Mouse (Mus musculus) neural tube, embryonic 11.5 days (tissue): ENCODE data around the gene Coq6. TPM values are rescaled to one million over a fixed set of nuclear protein-coding genes. Genes with fewer than 3 reads are reported as not detected.

Experiments used
- ATAC-seq: fragments of 200-750 bp; cut with Nextera tagmentation; 2 replicates; pipeline ENCODE4 v1.8.0; 2017; ENCODE audit warnings: moderate number of reproducible peaks, mild to moderate bottlenecking, moderate TSS enrichment, moderate library complexity; ENCODE audit not compliant: insufficient read depth, low FRiP score, low TSS enrichment
- DNase-seq: peaks from one replicate; pipeline ENCODE4 v3.0.0-alpha.2; 2015; ENCODE audit warnings: low spot score
- H3K27ac ChIP-seq: fragments of 300-500 bp; sonication (generic); 2 replicates; pipeline ENCODE4 v1.5.1; 2014; ENCODE audit warnings: low read depth, mild to moderate bottlenecking, low read length
- H3K27me3 ChIP-seq: fragments of 300-500 bp; sonication (generic); 2 replicates; pipeline ENCODE4 v1.6.1; 2014; ENCODE audit warnings: mild to moderate bottlenecking, low read length, mixed read lengths; ENCODE audit not compliant: control insufficient read depth, insufficient read depth
- H3K36me3 ChIP-seq: fragments of 300-500 bp; sonication (generic); 2 replicates; pipeline ENCODE4 v1.6.1; 2014; ENCODE audit warnings: mild to moderate bottlenecking, low read length, moderate library complexity, mixed read lengths; ENCODE audit not compliant: control insufficient read depth, insufficient read depth
- H3K4me1 ChIP-seq: fragments of 300-500 bp; sonication (generic); 2 replicates; pipeline ENCODE4 v1.6.1; 2014; ENCODE audit warnings: low read length, mixed read lengths; ENCODE audit not compliant: control insufficient read depth, insufficient read depth
- H3K4me2 ChIP-seq: fragments of 300-500 bp; sonication (generic); 2 replicates; pipeline ENCODE4 v1.6.1; 2014; ENCODE audit warnings: low read depth, mild to moderate bottlenecking, moderate library complexity
- H3K4me3 ChIP-seq: fragments of 300-500 bp; sonication (generic); 2 replicates; pipeline ENCODE4 v1.5.1; 2014; ENCODE audit warnings: low read depth, low read length
- H3K9ac ChIP-seq: fragments of 300-500 bp; sonication (generic); 2 replicates; pipeline ENCODE4 v1.6.1; 2014; ENCODE audit warnings: mild to moderate bottlenecking, low read length
- H3K9me3 ChIP-seq: fragments of 300-500 bp; sonication (generic); 2 replicates; pipeline ENCODE4 v1.6.1; 2016; ENCODE audit warnings: low read length; ENCODE audit not compliant: control insufficient read depth
- WGBS: fragments of 180-500 bp; shearing (Covaris S2); extraction: QIAGEN DNeasy Blood & Tissue Kit; methylation state at CpG from one replicate; pipeline ENCODE4 v1.1.7; 2014; 5-methylcytosine and 5-hydroxymethylcytosine counted together
- polyA plus RNA-seq: library from polyadenylated mRNA; unstranded; fragments of >200 nt; fragmentation: Nextera tagmentation; extraction: Ambion mirVana; gene quantifications from 2 replicates; pipeline ENCODE4 v1.2.1, GENCODE M21; 2014

Gene Coq6
- polyA plus RNA-seq, 1 experiment from 2014 or later: 43.0 TPM

- Histone ChIP-seq H3K9me3 (no peaks in the 10 kb centered on the region), H3K4me3 (no peak overlapping the region), H3K4me2 (no peak overlapping the region), H3K9ac (no peak overlapping the region), H3K27me3 (no peaks in the 10 kb centered on the region), H3K27ac (no peak overlapping the region), H3K4me1 (no peaks in the 10 kb centered on the region), H3K36me3 (no peaks in the 10 kb centered on the region)
- WGBS: 77% methylated on average over 14 of the region's 14 CpGs
- no peak for ATAC-seq
- DNase-seq: no peak
Measured at GRCm38 (mm10) chr12:84388774-84389400, 27.4 kb downstream of the Coq6 start.

- no peak for ATAC-seq
- 90% methylated on average over 6 of the region's 6 CpGs for WGBS
- no peak overlapping the region for H3K4me3 ChIP-seq
- H3K27ac ChIP-seq: no peak overlapping the region
- no peak for DNase-seq
- H3K9ac ChIP-seq: no peak overlapping the region
- H3K4me2 ChIP-seq: no peak overlapping the region
- H3K9me3 ChIP-seq: no peaks in the 10 kb centered on the region
- no peaks in the 10 kb centered on the region for H3K27me3 ChIP-seq
- H3K36me3 ChIP-seq: no peaks in the 10 kb centered on the region
- no peaks in the 10 kb centered on the region for H3K4me1 ChIP-seq
Measured at GRCm38 (mm10) chr12:84390336-84390735, 28.9 kb downstream of the Coq6 start.

GRCm38 (mm10) chr12:84392681-84393080, 31.2 kb downstream of the Coq6 start:
- DNase-seq (no peak), ATAC-seq (no peak)
- H3K4me3 ChIP-seq: no peak overlapping the region
- H3K9me3 ChIP-seq: no peaks in the 10 kb centered on the region
- H3K27me3 ChIP-seq: no peaks in the 10 kb centered on the region
- H3K9ac ChIP-seq: no peak overlapping the region
- H3K27ac ChIP-seq: no peak overlapping the region
- H3K36me3 ChIP-seq: no peaks in the 10 kb centered on the region
- H3K4me2 ChIP-seq: no peak overlapping the region
- no peaks in the 10 kb centered on the region for H3K4me1 ChIP-seq
- WGBS: 96% methylated on average over 4 of the region's 4 CpGs

- Histone ChIP-seq H3K36me3 (no peaks in the 10 kb centered on the region), H3K9ac (no peak overlapping the region), H3K4me3 (no peak overlapping the region), H3K4me2 (no peak overlapping the region), H3K27ac (no peak overlapping the region), H3K27me3 (no peaks in the 10 kb centered on the region), H3K9me3 (no peaks in the 10 kb centered on the region), H3K4me1 (no peaks in the 10 kb centered on the region)
- ATAC-seq (no peak), DNase-seq (peak; percentile 2)
- WGBS: 89% methylated on average over 5 of the region's 5 CpGs
Measured at GRCm38 (mm10) chr12:84393847-84394246, 32.4 kb downstream of the Coq6 start.

- no peak overlapping the region for H3K27ac ChIP-seq
- 90% methylated on average over 14 of the region's 14 CpGs for WGBS
- H3K9ac ChIP-seq: no peak overlapping the region
- H3K9me3 ChIP-seq: no peaks in the 10 kb centered on the region
- no peaks in the 10 kb centered on the region for H3K27me3 ChIP-seq
- H3K36me3 ChIP-seq: no peaks in the 10 kb centered on the region
- H3K4me1 ChIP-seq: no peaks in the 10 kb centered on the region
- H3K4me2 ChIP-seq: no peak overlapping the region
- DNase-seq: no peak
- ATAC-seq: no peak
- no peak overlapping the region for H3K4me3 ChIP-seq
Measured at GRCm38 (mm10) chr12:84396947-84397679, 35.7 kb downstream of the Coq6 start.

- ATAC-seq (no peak), DNase-seq (no peak)
- Histone ChIP-seq H3K27ac (no peak overlapping the region), H3K27me3 (no peaks in the 10 kb centered on the region), H3K9ac (no peak overlapping the region), H3K9me3 (no peaks in the 10 kb centered on the region), H3K4me1 (no peaks in the 10 kb centered on the region), H3K4me2 (no peak overlapping the region), H3K36me3 (no peaks in the 10 kb centered on the region), H3K4me3 (no peak overlapping the region)
Measured at GRCm38 (mm10) chr12:84397685-84398084, 36.2 kb downstream of the Coq6 start.

GRCm38 (mm10) chr12:84398629-84399028, 37.2 kb downstream of the Coq6 start:
- Histone ChIP-seq H3K4me3 (no peak overlapping the region), H3K36me3 (no peaks in the 10 kb centered on the region), H3K9me3 (no peaks in the 10 kb centered on the region), H3K27ac (no peak overlapping the region), H3K4me2 (no peak overlapping the region), H3K4me1 (no peaks in the 10 kb centered on the region), H3K27me3 (no peaks in the 10 kb centered on the region), H3K9ac (no peak overlapping the region)
- no peak for ATAC-seq
- no peak for DNase-seq
- 80% methylated on average over 5 of the region's 5 CpGs for WGBS

GRCm38 (mm10) chr12:84399135-84399534, 37.7 kb downstream of the Coq6 start:
- H3K4me3 ChIP-seq: no peak overlapping the region
- WGBS: 86% methylated on average over 9 of the region's 9 CpGs
- no peaks in the 10 kb centered on the region for H3K36me3 ChIP-seq
- no peak for ATAC-seq
- H3K4me1 ChIP-seq: no peaks in the 10 kb centered on the region
- H3K9me3 ChIP-seq: no peaks in the 10 kb centered on the region
- no peak overlapping the region for H3K4me2 ChIP-seq
- DNase-seq: no peak
- no peak overlapping the region for H3K27ac ChIP-seq
- no peaks in the 10 kb centered on the region for H3K27me3 ChIP-seq
- no peak overlapping the region for H3K9ac ChIP-seq

GRCm38 (mm10) chr12:84399663-84400062, 38.2 kb downstream of the Coq6 start:
- Histone ChIP-seq H3K36me3 (no peaks in the 10 kb centered on the region), H3K4me2 (no peak overlapping the region), H3K27me3 (no peaks in the 10 kb centered on the region), H3K9me3 (no peaks in the 10 kb centered on the region), H3K4me1 (no peaks in the 10 kb centered on the region), H3K9ac (no peak overlapping the region), H3K4me3 (no peak overlapping the region), H3K27ac (no peak overlapping the region)
- ATAC-seq (no peak), DNase-seq (no peak)
- WGBS: 84% methylated on average over 9 of the region's 9 CpGs
